Mouse (Mus musculus) liver, embryonic 12.5 days (tissue): ENCODE results near the gene Asap3. TPM values are rescaled to one million over a fixed set of nuclear protein-coding genes. Genes with fewer than 3 reads are reported as not detected.

ENCODE experiments used
- ATAC-seq: fragments of 200-750 bp; cut with Nextera tagmentation; 2 replicates; pipeline ENCODE4 v1.8.0; 2017; ENCODE audit warnings: moderate number of reproducible peaks, mild to moderate bottlenecking, moderate library complexity
- H3K27ac ChIP-seq: fragments of 300-500 bp; sonication (generic); 2 replicates; pipeline ENCODE4 v1.5.1; 2016; ENCODE audit warnings: mild to moderate bottlenecking
- H3K27me3 ChIP-seq: fragments of 300-500 bp; sonication (generic); replicated peaks from 2 replicates; pipeline ENCODE4 v1.6.1; 2016; ENCODE audit warnings: mild to moderate bottlenecking, moderate library complexity
- H3K36me3 ChIP-seq: fragments of 300-500 bp; sonication (generic); 2 replicates; pipeline ENCODE4 v1.6.1; 2016; ENCODE audit warnings: mild to moderate bottlenecking, moderate library complexity
- H3K4me1 ChIP-seq: fragments of 300-500 bp; sonication (generic); 2 replicates; pipeline ENCODE4 v1.6.1; 2016
- H3K4me2 ChIP-seq: fragments of 300-500 bp; sonication (generic); 2 replicates; pipeline ENCODE4 v1.6.1; 2016; ENCODE audit warnings: mild to moderate bottlenecking, moderate library complexity
- H3K4me3 ChIP-seq: fragments of 300-500 bp; sonication (generic); 2 replicates; pipeline ENCODE4 v1.5.1; 2016; ENCODE audit warnings: mild to moderate bottlenecking, moderate library complexity
- H3K9ac ChIP-seq: fragments of 300-500 bp; sonication (generic); 2 replicates; pipeline ENCODE4 v1.6.1; 2016; ENCODE audit warnings: mild to moderate bottlenecking, moderate library complexity
- H3K9me3 ChIP-seq: fragments of 300-500 bp; sonication (generic); replicated peaks from 2 replicates; pipeline ENCODE4 v1.6.1; 2016; ENCODE audit warnings: mild to moderate bottlenecking, moderate library complexity
- WGBS: fragments of 180-500 bp; shearing (Covaris S2); methylation state at CpG from one replicate; pipeline ENCODE4 v1.1.7; 2016; ENCODE audit not compliant: insufficient replicate concordance; 5-methylcytosine and 5-hydroxymethylcytosine counted together
- polyA plus RNA-seq: library from polyadenylated mRNA; unstranded; fragments of >200 nt; fragmentation: Nextera tagmentation; extraction: Ambion mirVana; gene quantifications from 2 replicates; pipeline ENCODE4 v1.2.1, GENCODE M21; 2016

The Asap3 gene
- polyA plus RNA-seq = 1.5 and 1.9 TPM in 2 replicates

GRCm38 (mm10) chr4:136206033-136206893 is at the start of gene Asap3:
Asap3 (plus strand) TSS chr4:136206365.
- 1% methylated on average over 52 of the region's 54 CpGs for WGBS
- peaks cover 28% of the 10 kb centered on the region for H3K4me1 ChIP-seq
- no peaks in the 10 kb centered on the region for H3K36me3 ChIP-seq
- no peaks in the 10 kb centered on the region for H3K9me3 ChIP-seq
- peaks cover 85% of the 10 kb centered on the region for H3K27me3 ChIP-seq
- H3K4me2 ChIP-seq = peak within 1 kb of the TSS; percentile 98
- peak within 1 kb of the TSS; percentile 55 for H3K27ac ChIP-seq
- H3K4me3 ChIP-seq = peak within 1 kb of the TSS; percentile 63
- ATAC-seq = peak; percentile 93
- H3K9ac ChIP-seq = peak within 1 kb of the TSS; percentile 75

DNA sequence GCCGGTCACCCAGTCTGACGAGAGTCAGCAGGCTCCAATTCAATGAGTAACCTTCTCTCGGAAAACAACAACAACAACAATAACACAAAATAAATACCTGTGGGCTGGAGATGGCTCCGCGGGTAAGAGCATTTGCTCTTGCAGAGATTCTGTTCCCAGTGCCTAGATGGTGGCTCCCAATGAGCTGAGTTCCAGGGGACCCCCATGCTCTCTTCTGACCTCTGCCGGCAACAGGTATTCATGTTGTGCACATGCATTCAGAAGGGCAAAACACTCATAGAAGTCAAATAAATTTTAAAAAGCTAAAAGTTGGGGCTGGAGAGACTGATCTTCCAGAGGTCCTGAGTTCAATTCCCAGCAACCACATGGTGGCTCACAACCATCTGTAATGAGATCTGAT is 47.7 kb upstream of the Asap3 start:
- no peak for ATAC-seq
- H3K27me3 ChIP-seq = peaks cover 27% of the 10 kb centered on the region
- H3K4me3 ChIP-seq = no peak overlapping the region
- H3K9ac ChIP-seq = no peak overlapping the region
- H3K27ac ChIP-seq = no peak overlapping the region
- peaks cover 8% of the 10 kb centered on the region for H3K4me1 ChIP-seq
- H3K4me2 ChIP-seq = no peak overlapping the region
- WGBS = 66% methylated on average over 6 of the region's 6 CpGs
- H3K9me3 ChIP-seq = no peaks in the 10 kb centered on the region
- H3K36me3 ChIP-seq = no peaks in the 10 kb centered on the region

- peaks cover 28% of the 10 kb centered on the region for H3K27me3 ChIP-seq
- 21% methylated on average over 5 of the region's 5 CpGs for WGBS
- no peak overlapping the region for H3K27ac ChIP-seq
- no peak overlapping the region for H3K4me3 ChIP-seq
- H3K4me2 ChIP-seq = peak overlapping the region; percentile 20
- peaks cover 13% of the 10 kb centered on the region for H3K4me1 ChIP-seq
- H3K36me3 ChIP-seq = no peaks in the 10 kb centered on the region
- no peak for ATAC-seq
- no peak overlapping the region for H3K9ac ChIP-seq
- H3K9me3 ChIP-seq = no peaks in the 10 kb centered on the region
Measured at GRCm38 (mm10) chr4:136159802-136160397, 46.3 kb upstream of the Asap3 start.

DNA sequence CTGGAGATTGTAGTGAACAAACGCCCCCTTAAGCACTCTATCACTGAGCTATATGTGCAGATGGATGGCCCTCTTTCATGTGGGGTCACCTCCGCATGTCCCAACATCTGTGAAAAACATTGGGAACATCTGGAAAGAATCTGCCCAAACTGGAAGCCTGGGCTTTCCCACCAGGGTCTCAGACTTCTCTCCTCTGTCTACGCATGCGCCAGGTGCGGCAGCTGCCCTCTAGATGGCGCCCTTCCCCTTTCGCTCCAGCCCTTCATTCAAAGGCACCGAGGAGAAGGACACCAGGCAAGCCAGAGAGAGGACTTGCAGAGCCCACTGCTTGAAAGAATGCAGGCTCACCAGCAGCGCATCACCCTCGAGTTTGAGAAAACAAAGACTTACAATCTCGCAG is 42.7 kb upstream of the Asap3 start:
- Histone ChIP-seq H3K27ac (no peak overlapping the region), H3K36me3 (no peaks in the 10 kb centered on the region), H3K27me3 (peaks cover 10% of the 10 kb centered on the region; the same call in 1 of the 2 replicates), H3K4me1 (peaks cover 13% of the 10 kb centered on the region), H3K4me2 (no peak overlapping the region), H3K9ac (no peak overlapping the region), H3K4me3 (no peak overlapping the region), H3K9me3 (no peaks in the 10 kb centered on the region)
- 1% methylated on average over 11 of the region's 11 CpGs for WGBS
- ATAC-seq = peak; percentile 67

- Histone ChIP-seq H3K36me3 (no peaks in the 10 kb centered on the region), H3K9me3 (no peaks in the 10 kb centered on the region), H3K4me1 (peaks cover 10% of the 10 kb centered on the region), H3K9ac (no peak overlapping the region), H3K4me3 (no peak overlapping the region), H3K4me2 (no peak overlapping the region), H3K27me3 (peaks cover 10% of the 10 kb centered on the region; the same call in 1 of the 2 replicates), H3K27ac (0 out of 2 replicates have a peak overlapping the region, but pooled peaks have one; percentile 36)
- ATAC-seq = no peak
- 77% methylated on average over 8 of the region's 8 CpGs for WGBS
Measured at GRCm38 (mm10) chr4:136164981-136165380, 41.2 kb upstream of the Asap3 start.

DNA sequence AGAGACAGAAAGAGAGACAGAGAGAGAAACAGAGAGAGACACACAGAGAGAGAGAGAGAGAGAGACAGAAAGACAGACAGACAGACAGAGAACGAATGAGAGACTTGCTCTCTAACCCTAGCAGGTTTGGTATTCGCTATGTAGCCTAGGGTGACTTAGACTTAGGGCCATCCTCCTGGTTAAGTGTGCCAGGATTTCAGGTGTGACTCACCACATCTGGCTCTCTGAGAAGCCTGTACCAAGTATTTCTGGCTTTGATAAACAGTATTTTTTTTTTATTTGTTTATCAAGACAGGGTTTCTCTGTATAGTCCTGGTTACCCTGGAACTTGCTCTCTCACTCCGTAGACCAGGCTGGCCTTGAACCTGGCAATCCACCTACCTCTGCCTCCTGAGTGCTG is 38.5 kb upstream of the Asap3 start:
- peaks cover 10% of the 10 kb centered on the region; the same call in 1 of the 2 replicates for H3K27me3 ChIP-seq
- H3K36me3 ChIP-seq = no peaks in the 10 kb centered on the region
- no peak overlapping the region for H3K9ac ChIP-seq
- whole genome bisulfite sequencing = 68% methylated on average over 3 of the region's 3 CpGs
- H3K4me1 ChIP-seq = peaks cover 25% of the 10 kb centered on the region
- no peak for ATAC-seq
- no peak overlapping the region for H3K4me2 ChIP-seq
- no peaks in the 10 kb centered on the region for H3K9me3 ChIP-seq
- H3K4me3 ChIP-seq = no peak overlapping the region
- H3K27ac ChIP-seq = no peak overlapping the region

GRCm38 (mm10) chr4:136170401-136170800 is 35.8 kb upstream of the Asap3 start:
- peaks cover 4% of the 10 kb centered on the region; the same call in 1 of the 2 replicates for H3K27me3 ChIP-seq
- 77% methylated on average over 4 of the region's 4 CpGs for WGBS
- peak overlapping the region; percentile 100 for H3K9ac ChIP-seq
- peak overlapping the region; percentile 93; the same call in 1 of the 2 replicates for H3K27ac ChIP-seq
- H3K4me1 ChIP-seq = peaks cover 39% of the 10 kb centered on the region
- H3K4me2 ChIP-seq = no peak overlapping the region; the same call in 1 of the 2 replicates
- peaks cover 16% of the 10 kb centered on the region for H3K36me3 ChIP-seq
- no peak overlapping the region for H3K4me3 ChIP-seq
- no peaks in the 10 kb centered on the region for H3K9me3 ChIP-seq
- no peak for ATAC-seq

DNA sequence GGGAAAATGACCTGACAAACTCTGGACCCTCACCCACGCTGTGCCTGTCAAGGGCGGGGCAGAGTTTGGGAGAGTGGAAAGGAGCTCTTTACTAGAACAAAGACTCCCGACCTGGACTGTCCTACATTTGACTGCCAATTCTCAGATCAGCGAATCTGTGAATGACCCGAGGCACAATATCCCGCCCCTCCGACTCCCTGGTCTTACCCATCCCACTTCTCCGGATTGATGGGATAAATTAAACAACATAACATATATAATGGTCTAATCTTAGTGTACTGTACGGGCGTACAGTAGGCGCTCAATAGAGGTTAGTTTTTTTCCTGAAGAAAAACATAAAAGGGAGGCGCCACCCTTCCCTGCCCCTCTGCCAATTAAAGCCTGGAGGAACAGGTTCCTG is 34.7 kb upstream of the Asap3 start:
- Histone ChIP-seq H3K4me1 (peaks cover 49% of the 10 kb centered on the region), H3K9me3 (no peaks in the 10 kb centered on the region), H3K27me3 (peaks cover 4% of the 10 kb centered on the region; the same call in 1 of the 2 replicates), H3K27ac (peak overlapping the region; percentile 93), H3K36me3 (peaks cover 26% of the 10 kb centered on the region), H3K9ac (peak overlapping the region; percentile 100), H3K4me2 (peak overlapping the region; percentile 91), H3K4me3 (peak overlapping the region; percentile 84)
- ATAC-seq = no peak
- WGBS = 34% methylated on average over 12 of the region's 12 CpGs

DNA sequence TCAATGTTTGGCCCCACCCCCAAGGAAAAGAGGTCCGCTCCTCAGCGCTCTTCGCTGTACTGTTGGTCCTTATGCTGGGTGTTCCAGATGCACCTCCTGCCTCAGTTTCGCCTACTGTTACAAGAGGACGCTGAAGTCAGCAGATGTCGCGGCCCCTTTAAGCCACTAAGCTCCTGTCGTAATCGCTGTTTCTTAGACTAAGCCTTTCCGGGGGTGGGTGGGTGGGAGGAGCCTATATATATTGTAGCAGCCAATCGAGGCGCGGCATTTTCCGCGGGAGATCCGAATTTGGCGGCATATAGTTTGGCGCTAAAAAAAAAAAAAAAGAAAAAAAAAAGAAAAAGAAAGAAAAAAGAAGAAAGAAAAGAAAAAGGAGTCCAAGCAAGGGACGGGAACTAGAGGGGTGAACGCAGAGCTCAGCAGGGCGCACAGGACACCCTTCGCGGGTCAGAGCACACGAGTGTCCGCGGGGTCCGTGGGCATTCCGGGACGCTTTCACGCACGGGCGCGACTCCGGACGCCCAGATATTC is 34.1 kb upstream of the Asap3 start, which contains the start of gene E2f2:
TSS of gene E2f2 (plus strand) at position 384 of the 531 bp plus-strand sequence.
- Histone ChIP-seq H3K4me2 (peak within 1 kb of the TSS; percentile 91), H3K27me3 (peaks cover 3% of the 10 kb centered on the region; the same call in 1 of the 2 replicates), H3K9me3 (no peaks in the 10 kb centered on the region), H3K27ac (peak within 1 kb of the TSS; percentile 99), H3K9ac (peak within 1 kb of the TSS; percentile 100), H3K4me1 (peaks cover 56% of the 10 kb centered on the region), H3K36me3 (peaks cover 32% of the 10 kb centered on the region), H3K4me3 (peak within 1 kb of the TSS; percentile 84)
- peak; percentile 48 for ATAC-seq
- WGBS = under 1% methylated on average over 35 of the region's 35 CpGs

- Histone ChIP-seq H3K36me3 (peaks cover 38% of the 10 kb centered on the region), H3K27me3 (no peaks in the 10 kb centered on the region; the same call in 1 of the 2 replicates), H3K4me2 (peak overlapping the region; percentile 91), H3K9ac (peak overlapping the region; percentile 100), H3K9me3 (no peaks in the 10 kb centered on the region), H3K4me3 (peak overlapping the region; percentile 84), H3K4me1 (peaks cover 62% of the 10 kb centered on the region), H3K27ac (peak overlapping the region; percentile 99)
- WGBS = under 1% methylated on average over 67 of the region's 67 CpGs
- no peak for ATAC-seq
Measured at GRCm38 (mm10) chr4:136172542-136173209, 33.5 kb upstream of the Asap3 start.

DNA sequence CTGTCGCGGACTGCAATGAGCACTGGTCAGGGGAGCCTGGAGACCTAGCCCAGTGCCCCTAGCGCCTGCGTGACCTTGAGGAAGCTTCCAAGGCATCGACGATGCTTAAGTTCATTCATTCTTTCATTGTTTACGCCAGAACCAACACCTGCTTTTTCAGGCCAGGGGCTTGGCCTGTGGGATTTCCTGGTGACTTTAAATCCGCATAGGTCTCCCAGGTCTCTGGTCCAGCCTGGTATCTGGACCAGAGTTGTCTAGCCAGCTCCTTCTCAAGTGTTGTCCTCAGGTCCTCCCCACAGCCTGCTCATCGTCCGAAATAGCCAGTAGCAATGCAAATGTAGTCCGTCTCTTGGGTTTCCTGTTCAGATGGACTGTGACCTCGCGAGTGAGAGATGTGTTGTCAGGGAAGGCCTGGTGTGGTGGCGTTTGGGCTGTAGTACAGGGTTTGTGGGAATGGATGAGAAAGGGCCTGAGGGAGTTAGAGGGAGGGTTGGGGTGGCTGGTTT is 32.9 kb upstream of the Asap3 start:
- peak overlapping the region; percentile 84 for H3K4me3 ChIP-seq
- peaks cover 68% of the 10 kb centered on the region for H3K4me1 ChIP-seq
- H3K36me3 ChIP-seq = peaks cover 40% of the 10 kb centered on the region
- no peaks in the 10 kb centered on the region; the same call in 1 of the 2 replicates for H3K27me3 ChIP-seq
- peak overlapping the region; percentile 91 for H3K4me2 ChIP-seq
- ATAC-seq = no peak
- peak overlapping the region; percentile 99 for H3K27ac ChIP-seq
- H3K9ac ChIP-seq = peak overlapping the region; percentile 100
- WGBS = 3% methylated on average over 14 of the region's 14 CpGs
- H3K9me3 ChIP-seq = no peaks in the 10 kb centered on the region
